Mouse (Mus musculus) liver, postnatal 0 days (tissue): ENCODE data around the gene C530008M17Rik.

Source experiments
- CTCF ChIP-seq: sonication (generic); IDR thresholded peaks from 2 replicates; pipeline ENCODE4 v1.5.1; 2016; ENCODE audit warnings: antibody characterized with exemption, low read depth
- EP300 ChIP-seq: IDR thresholded peaks from 2 replicates; pipeline ENCODE4 v1.6.1; 2016; ENCODE audit warnings: antibody characterized with exemption, low read depth, mild to moderate bottlenecking

GRCm38 (mm10) chr5:76887011-76887410 is 230.7 kb downstream of the C530008M17Rik start:
- no peak for TF ChIP-seq CTCF
- no peak for TF ChIP-seq EP300
